Mouse (Mus musculus) brain, embryonic 14.5 days (tissue): ENCODE results near the gene Lcat. TPM values are rescaled to one million over a fixed set of nuclear protein-coding genes. Genes with fewer than 3 reads are reported as not detected.
A peak's percentile ranks its signal among the peaks of the same experiment; 100 is the strongest.

Source experiments
- DNase-seq: peaks from one replicate; pipeline ENCODE4 v3.0.0-alpha.2; 2011; ENCODE audit warnings: low read depth
- CTCF ChIP-seq: fragments of 200-500 bp; IDR thresholded peaks from 2 replicates; pipeline ENCODE4 v1.5.1; 2012; ENCODE audit warnings: inconsistent platforms, mild to moderate bottlenecking, moderate library complexity, borderline replicate concordance; ENCODE audit not compliant: insufficient read depth, insufficient read length; ENCODE audit errors: extremely low read depth
- POLR2A ChIP-seq: fragments of 200-500 bp; IDR thresholded peaks from 2 replicates; pipeline ENCODE4 v1.6.1; 2012; ENCODE audit warnings: mild to moderate bottlenecking, inconsistent platforms, borderline replicate concordance; ENCODE audit not compliant: poor library complexity, insufficient read depth, insufficient read length, severe bottlenecking; ENCODE audit errors: extremely low read depth
- polyA plus RNA-seq: library from polyadenylated mRNA; depleted of rRNA; stranded (reverse); fragments of >200 nt; gene quantifications from 2 replicates; pipeline ENCODE4 v1.2.3, GENCODE M21; 2012

The Lcat gene
- polyA plus RNA-seq, 1 experiment: 2.3 TPM

DNA sequence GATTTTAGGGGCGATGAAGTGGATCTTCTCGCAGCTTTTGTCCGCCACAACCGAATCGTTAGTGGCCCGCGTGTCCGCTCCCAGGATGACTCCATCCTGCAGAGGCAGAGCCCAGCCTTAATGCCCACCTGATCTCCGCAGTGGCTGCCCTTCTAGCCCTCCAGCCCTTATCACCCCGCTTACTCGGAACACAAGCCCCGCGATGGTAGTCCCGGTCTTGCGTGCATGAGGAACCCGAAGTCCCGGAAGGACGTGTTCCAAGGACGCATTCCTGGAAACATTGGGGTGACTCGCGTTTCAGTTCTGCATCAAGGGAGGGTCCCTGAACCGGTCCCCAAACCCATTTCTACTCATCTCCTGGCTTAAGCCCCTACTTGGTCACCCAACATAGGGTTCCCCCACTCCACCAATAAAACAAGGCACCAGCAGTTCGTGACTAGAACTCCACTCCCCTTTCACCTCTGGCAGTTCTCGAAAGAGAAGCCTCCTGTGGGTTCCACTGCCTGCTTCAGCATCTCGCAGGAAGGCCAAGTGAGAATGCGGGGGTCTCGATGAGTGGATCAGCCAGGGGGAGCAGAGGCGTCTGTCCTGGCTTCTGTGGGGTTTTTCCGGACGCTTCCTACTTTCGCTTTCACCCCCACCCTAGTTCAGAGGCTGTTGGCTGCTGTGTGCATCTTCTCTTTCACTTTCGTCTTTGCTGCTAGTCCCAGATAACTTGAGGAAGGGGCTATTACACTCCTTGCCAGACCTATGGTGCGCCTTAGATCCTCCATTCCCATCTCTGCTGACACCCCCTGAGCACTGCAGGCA lies 5.5 kb downstream of the Lcat start:
- TF ChIP-seq POLR2A (no peak), CTCF (no peak)

DNA sequence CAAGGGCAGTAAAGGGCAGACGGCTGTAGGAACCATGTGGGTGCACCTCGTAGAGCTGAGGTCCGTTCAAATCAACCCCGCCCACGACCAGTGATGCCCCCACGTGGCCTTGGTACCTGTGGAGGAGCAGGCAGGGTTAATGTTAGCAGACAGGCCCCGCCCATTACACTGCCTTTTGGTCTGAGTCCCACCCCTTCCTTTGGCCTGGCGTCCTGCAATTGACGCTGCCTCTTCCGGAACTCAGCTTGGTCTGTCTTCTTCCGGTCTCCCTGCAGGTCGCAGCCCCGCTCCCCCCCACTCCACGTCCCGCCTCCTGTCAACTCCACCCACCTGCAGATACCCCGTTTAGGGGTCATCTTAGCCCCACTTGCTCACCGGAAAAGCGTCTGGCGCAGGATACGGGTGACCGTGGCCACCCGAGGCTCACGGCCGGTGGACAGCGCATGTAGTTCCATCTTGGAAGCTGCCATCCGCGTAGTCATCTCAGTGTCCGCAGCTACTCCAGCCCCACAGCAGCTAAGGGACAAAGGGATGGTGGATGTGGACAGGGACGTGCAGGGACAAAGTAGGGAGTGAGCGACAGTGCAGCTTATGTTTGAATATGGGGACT lies 6.2 kb downstream of the Lcat start:
- peak; percentile 31; the same call in 1 of the 2 replicates for TF ChIP-seq POLR2A
- TF ChIP-seq CTCF: no peak
- peak; percentile 96 for DNase-seq

More for the DNA sequence above, 5.5 kb downstream of the Lcat start:
- peak; percentile 58 for DNase-seq

DNA sequence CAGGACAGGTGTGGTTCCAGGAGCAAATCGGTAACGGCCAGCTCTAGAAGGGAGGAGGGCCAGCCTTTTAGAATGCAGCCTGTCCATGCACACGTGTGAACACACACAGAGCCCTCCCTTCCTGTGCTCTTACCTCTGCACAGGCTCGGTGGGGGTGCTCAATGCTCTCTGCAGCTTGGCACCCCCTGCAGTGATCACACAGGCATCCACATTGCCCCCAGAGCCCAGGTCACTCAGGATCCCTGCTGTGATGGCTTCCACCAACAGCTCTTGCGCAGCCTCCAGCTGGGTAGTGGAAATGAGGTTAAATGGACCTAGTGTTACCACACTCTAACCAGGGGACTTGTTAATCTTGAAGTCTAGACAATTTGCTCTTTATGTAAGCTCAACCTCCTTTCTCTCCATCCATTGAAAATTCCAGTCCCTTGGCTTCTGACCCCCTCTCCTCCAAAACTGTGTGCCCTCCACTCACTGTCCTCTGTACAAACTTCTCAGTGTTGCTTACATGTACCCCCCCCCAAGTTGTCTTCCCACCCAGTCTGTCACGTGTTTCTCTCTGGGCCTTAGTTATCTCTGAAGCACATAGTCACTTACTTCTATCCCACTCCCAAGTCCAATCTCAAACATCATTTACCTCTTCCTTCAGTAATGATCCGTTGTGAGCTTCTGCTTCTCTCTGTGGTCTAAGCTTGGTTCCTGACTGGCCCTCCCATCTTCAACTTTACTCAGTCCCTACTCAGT lies 7.1 kb downstream of the Lcat start:
- no peak for TF ChIP-seq CTCF
- no peak for TF ChIP-seq POLR2A
- no peak for DNase-seq

DNA sequence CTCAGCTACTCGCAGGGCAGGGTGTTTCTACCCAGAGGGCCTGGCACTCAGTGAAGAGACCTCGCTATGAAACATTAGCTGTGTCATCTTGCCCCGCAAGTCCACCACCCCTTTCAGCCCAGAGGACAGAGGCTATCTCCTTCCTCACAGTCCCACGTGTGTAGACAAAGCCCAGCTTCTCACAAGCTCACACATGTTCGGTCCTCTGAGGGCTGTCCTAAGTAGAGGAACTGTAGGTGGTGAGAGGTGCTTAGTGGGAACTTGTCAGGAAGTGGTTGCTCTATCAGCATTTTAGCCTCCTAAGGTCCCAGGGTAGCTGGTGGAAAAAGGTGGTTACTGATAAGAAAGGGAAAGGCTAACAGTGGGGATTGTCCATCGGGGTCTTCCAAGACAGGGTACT lies 8.1 kb downstream of the Lcat start:
- DNase-seq: no peak
- TF ChIP-seq CTCF (no peak), POLR2A (no peak)

DNA sequence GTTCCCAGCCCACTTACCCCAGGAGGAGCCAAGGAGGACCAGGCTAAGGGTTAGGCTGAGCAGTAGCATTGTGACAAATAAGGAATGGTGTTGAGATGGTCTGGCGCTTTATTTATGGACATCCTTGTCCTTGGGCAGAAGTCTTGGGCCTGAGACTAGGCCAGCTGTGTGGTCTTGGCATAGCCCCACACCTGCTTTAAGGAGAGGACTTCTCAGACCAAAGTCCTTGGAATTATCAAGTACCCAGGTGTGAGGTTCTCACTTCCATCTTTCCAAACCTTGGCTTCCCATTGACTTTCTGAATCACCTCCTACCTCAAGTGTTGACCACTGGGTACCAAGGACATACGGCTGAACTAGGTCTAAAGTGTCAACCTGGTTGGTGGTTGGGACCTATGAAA lies 9.4 kb downstream of the Lcat start, which contains the start of gene Ctrl:
Gene Ctrl (minus strand): TSS at position 101 of the 400 bp plus-strand sequence.
- TF ChIP-seq CTCF: no peak
- no peak for TF ChIP-seq POLR2A
- no peak for DNase-seq

DNA sequence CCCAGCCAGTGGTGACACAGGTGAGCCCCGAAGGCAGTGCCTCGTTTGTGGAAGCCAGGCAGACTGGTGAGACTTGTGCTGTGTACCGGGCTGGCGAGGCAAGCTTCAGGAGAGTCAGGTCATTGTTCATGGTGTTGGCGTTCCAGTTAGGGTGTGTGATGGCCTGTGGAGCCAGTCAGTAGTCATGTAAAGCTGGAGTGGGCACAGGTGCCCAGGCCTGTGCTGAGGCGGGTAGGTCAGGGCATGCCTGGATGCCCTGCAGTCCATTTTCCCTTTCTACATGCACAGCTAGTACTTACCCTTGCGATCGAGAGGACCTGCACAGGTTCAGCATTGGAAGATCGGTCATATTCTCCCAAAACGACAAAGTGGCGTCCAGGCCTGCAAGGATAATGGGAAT lies 10.7 kb downstream of the Lcat start:
- TF ChIP-seq POLR2A (no peak), CTCF (no peak)
- no peak for DNase-seq

DNA sequence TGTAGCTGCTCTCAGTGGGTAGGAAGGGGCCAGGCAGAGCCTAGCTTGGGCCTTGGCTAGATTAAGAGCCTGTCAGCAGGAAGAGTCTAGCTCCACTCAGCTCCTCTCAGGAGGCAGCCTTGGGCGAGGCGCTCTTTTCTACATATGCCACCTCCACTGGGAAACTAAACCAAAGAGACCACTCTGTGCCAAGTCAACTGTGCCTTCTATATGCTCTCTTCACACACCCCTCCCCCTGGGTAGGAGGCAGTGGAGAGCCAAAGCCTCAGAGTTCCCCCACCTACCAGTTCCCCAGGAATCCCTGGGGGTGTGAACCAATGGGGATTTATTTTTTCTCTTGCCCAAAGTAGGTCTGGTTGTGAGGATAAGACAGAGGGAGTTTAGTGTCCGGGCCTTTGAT lies 11.9 kb downstream of the Lcat start:
- no peak for TF ChIP-seq CTCF
- TF ChIP-seq POLR2A: no peak
- DNase-seq: no peak

DNA sequence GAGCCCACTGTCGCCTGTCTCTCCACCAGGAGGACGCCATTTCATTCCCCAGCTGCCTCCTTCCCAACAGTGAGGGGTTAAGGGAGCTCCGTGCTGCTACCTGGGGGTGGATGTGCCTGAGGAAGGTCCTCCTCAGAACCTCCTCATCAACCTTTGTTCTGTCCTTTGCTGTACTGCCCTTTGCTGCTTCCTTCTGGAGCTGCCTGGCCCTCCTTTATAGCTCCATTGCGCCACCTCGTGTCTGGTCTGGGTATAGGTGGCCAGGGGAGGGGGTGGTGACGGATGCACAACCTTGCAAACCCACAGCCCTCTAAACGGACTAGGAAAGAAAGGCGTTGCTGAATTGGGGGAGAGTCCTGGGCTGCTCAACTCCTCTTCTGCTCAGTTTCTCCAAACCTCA lies 12.6 kb downstream of the Lcat start:
- TF ChIP-seq CTCF (peak; percentile 95), POLR2A (no peak)
- DNase-seq: peak; percentile 81

DNA sequence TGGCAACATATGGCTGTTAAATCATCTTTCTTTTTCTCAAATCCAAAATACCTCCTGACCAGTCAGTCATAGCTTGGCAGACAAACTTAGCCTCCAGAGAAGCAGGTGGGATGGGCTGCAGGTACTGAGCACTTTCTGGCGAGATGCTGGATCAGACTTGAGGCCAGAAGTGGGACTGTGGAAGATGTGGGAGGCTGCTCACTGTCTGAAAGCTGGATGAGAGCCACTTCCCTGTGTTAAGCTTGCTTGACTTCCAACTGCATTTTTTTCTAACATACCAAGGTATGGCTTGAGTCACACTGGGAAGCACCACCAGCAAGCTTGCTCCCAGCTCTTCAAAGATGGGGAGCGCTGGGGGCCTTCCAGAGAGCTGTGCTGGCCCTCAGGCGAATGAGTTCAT lies 18.1 kb downstream of the Lcat start:
- TF ChIP-seq POLR2A (no peak), CTCF (no peak)
- no peak for DNase-seq

DNA sequence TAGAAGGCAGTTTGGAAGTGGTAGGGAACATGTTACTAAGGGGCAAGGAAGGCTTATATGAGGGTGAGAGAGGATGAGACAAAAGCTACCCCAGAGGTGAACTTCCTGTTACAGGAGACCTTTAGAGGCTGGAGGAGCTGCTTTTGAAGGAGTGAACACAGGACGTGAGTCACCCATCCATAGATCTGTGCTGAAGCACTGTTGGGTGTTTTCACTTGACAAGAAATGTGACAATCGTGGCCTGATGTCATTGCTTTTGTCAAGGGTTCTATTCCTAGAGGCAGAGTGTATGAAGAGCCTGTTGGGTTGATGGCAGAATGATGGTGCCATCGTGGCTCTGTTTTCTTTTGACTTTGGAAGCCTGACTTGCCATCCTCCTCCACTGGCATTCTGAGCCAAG lies 23.8 kb downstream of the Lcat start:
- no peak for DNase-seq

DNA sequence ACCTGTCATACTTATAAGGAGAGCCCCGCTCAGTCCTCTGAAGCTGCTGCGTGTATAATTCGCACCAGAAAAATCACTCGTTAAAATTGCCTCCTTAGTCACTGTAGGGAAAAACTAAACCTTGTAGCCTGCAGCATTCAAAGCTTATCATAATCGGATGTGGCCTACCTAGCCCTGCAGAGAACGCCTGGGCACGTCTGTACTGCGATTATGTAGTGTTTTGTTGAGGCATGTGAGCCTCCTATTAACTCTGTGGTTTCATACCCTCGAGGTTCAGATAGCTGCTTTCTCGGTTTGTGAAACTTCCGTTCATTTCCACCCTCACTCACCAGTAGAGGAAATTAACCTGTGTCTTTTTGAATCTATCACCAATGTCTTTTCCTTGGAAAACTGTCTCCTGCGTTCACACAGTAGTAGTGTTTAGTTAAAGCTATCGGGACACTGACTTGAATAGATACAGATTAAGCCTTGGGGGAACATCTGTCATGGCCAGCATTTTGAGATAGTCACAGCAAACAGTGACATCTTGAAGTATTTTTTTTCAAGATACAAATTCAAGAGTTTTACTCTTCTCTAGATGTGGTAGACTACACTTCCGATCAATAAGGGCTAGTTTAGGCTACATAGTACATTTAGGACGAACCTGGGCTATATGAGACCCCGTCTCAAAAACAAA lies 42.1 kb downstream of the Lcat start:
- TF ChIP-seq CTCF (no peak), POLR2A (no peak)
- DNase-seq: no peak

More for the DNA sequence above, 23.8 kb downstream of the Lcat start:
- TF ChIP-seq POLR2A (no peak), CTCF (no peak)
